Comparison of ENCODE assay signal across 10 mouse cellular contexts in genomic region chr5:111341609-111342008, GRCm38 (mm10). TPM values are rescaled to one million over a fixed set of nuclear protein-coding genes. Genes with fewer than 3 reads are reported as not detected.
A peak's percentile ranks its signal among the peaks of the same experiment; 100 is the strongest.
DNase-seq lines count a peak whose midpoint lies in the region; ATAC-seq and TF ChIP-seq lines count a peak whose summit lies in the region.
"Had no signal": no experiment of that assay in that cellular context is flagged by ENCODE, and none has a peak within 500 bp of the region (broad histone marks: within the 10 kb centered on the region; RNA-seq: fewer than 3 reads in every experiment).

No protein-coding gene starts in this region.

- H3K79me2 ChIP-seq in CH12.LX (replicated peaks; ENCODE audit: control insufficient read depth, extremely low read depth, insufficient read depth, poor library complexity, severe bottlenecking), result peaks cover 41% of the 10 kb centered on the region

- H3K4me2 ChIP-seq in kidney, embryonic 15.5 days, result no peak overlapping the region
- no peak overlapping the region for H3K4me2 ChIP-seq in CH12.LX (ENCODE audit: insufficient read depth, low read depth, poor library complexity, severe bottlenecking)
- H3K4me2 ChIP-seq in limb, embryonic 11.5 days (ENCODE audit: low read depth, severe bottlenecking), result no peak overlapping the region
- H3K4me2 ChIP-seq: embryonic facial prominence, embryonic 12.5 days; limb, embryonic 13.5 days had no signal

- ATAC-seq in kidney, embryonic 15.5 days (replicated peaks; ENCODE audit: low FRiP score), result no peak
- no peak for ATAC-seq in limb, embryonic 11.5 days (ENCODE audit: insufficient number of reproducible peaks, low FRiP score, low TSS enrichment, low read depth)

- WGBS in kidney, embryonic 15.5 days, result 53% methylated on average over 5 of the region's 5 CpGs
- 48% methylated on average over 5 of the region's 5 CpGs for WGBS in limb, embryonic 11.5 days

- no peaks in the 10 kb centered on the region for H3K9me3 ChIP-seq in kidney, embryonic 15.5 days (replicated peaks)
- H3K9me3 ChIP-seq in CH12.LX (replicated peaks; ENCODE audit: low read length), result no peaks in the 10 kb centered on the region
- no peaks in the 10 kb centered on the region for H3K9me3 ChIP-seq in limb, embryonic 11.5 days (ENCODE audit: control insufficient read depth, low read length)
- H3K9me3 ChIP-seq: embryonic facial prominence, embryonic 12.5 days; limb, embryonic 13.5 days had no signal

- no peak for TF ChIP-seq EP300 in CH12.LX (IDR thresholded peaks at IDR 0.05; ENCODE audit: low read length)

- peaks cover 88% of the 10 kb centered on the region for H3K36me3 ChIP-seq in kidney, embryonic 15.5 days
- H3K36me3 ChIP-seq in CH12.LX (replicated peaks in 1 of 2; ENCODE audit: control insufficient read depth in 1 of 2, insufficient read depth in 1 of 2, low read length in 1 of 2), result peaks cover 56 to 97% of the 10 kb centered on the region in 2 experiments
- H3K36me3 ChIP-seq in limb, embryonic 11.5 days (ENCODE audit: control insufficient read depth, insufficient read depth, low read length), result peaks cover 12% of the 10 kb centered on the region; the same call in 1 of the 2 replicates

- in situ Hi-C loops in CH12.LX (cut with MboI; ENCODE audit: low pct_ligation_motif_present, low pct_unique_long_range_greater_than_20kb, low sequenced_read_pairs), result no loop called here

- peak; percentile 57 to 91 for TF ChIP-seq CTCF in CH12.LX (conservative IDR thresholded peaks at IDR 0.05 in 1 of 2, IDR thresholded peaks at IDR 0.05 in 1 of 2; ENCODE audit: low read depth in 2 of 2, low read length in 2 of 2)

- peak; percentile 53 for DNase-seq in kidney, adult 9 months
- peak; percentile 46 for DNase-seq in CH12.LX (ENCODE audit: extremely low read depth)
- peak; percentile 62 for DNase-seq in brain, adult 2 months (ENCODE audit: low read depth, low spot score)
- peak; percentile 42 for DNase-seq in limb, embryonic 11.5 days (ENCODE audit: low spot score)
- no peak for DNase-seq in frontal cortex, postnatal 25 days (ENCODE audit: low spot score in 2 of 2)
- DNase-seq in cerebellum, adult 18-20 months, result no peak
- no peak for DNase-seq in spleen, postnatal 4 days (ENCODE audit: low spot score in 2 of 2)

- H3K4me3 ChIP-seq in kidney, embryonic 15.5 days (replicated peaks), result no peak overlapping the region
- no peak overlapping the region for H3K4me3 ChIP-seq in CH12.LX (replicated peaks in 1 of 3; ENCODE audit: low read depth in 2 of 3, low read length in 2 of 3, poor library complexity in 1 of 3)
- H3K4me3 ChIP-seq in limb, embryonic 11.5 days (ENCODE audit: low read depth, low read length), result no peak overlapping the region
- H3K4me3 ChIP-seq: embryonic facial prominence, embryonic 12.5 days; limb, embryonic 13.5 days had no signal

- dilution Hi-C loops in CH12.LX (cut with MboI; ENCODE audit: extremely low pct_ligation_motif_present, extremely low pct_unique_long_range_greater_than_20kb, low sequenced_read_pairs), result no loop called here

- peak; percentile 67 for TF ChIP-seq RAD21 in CH12.LX (IDR thresholded peaks at IDR 0.05; ENCODE audit: low read depth, low read length)

- H3K27ac ChIP-seq in kidney, embryonic 15.5 days, result no peak overlapping the region
- H3K27ac ChIP-seq in CH12.LX (ENCODE audit: insufficient read depth, low read depth), result no peak overlapping the region
- no peak overlapping the region for H3K27ac ChIP-seq in limb, embryonic 11.5 days (replicated peaks; ENCODE audit: low read depth, low read length)
- H3K27ac ChIP-seq: embryonic facial prominence, embryonic 12.5 days; limb, embryonic 13.5 days had no signal

- no peaks in the 10 kb centered on the region for H3K4me1 ChIP-seq in kidney, embryonic 15.5 days
- 0 out of 4 replicates have a peak, but pooled peaks cover 0 to 3% of the 10 kb centered on the region in 2 experiments for H3K4me1 ChIP-seq in CH12.LX (ENCODE audit: control insufficient read depth in 1 of 2, insufficient read depth in 2 of 2)
- no peaks in the 10 kb centered on the region for H3K4me1 ChIP-seq in limb, embryonic 11.5 days (ENCODE audit: control insufficient read depth, insufficient read depth, low read length)
- H3K4me1 ChIP-seq: embryonic facial prominence, embryonic 12.5 days; limb, embryonic 13.5 days had no signal

- no peaks in the 10 kb centered on the region for H3K27me3 ChIP-seq in kidney, embryonic 15.5 days
- H3K27me3 ChIP-seq in CH12.LX (replicated peaks), result no peaks in the 10 kb centered on the region
- no peaks in the 10 kb centered on the region for H3K27me3 ChIP-seq in limb, embryonic 11.5 days (ENCODE audit: control insufficient read depth, insufficient read depth, low read length)
- H3K27me3 ChIP-seq: embryonic facial prominence, embryonic 12.5 days; limb, embryonic 13.5 days had no signal

- no peak for TF ChIP-seq POLR2A in CH12.LX (IDR thresholded peaks at IDR 0.05; ENCODE audit: low read depth, low read length)

- H3K9ac ChIP-seq in kidney, embryonic 15.5 days, result no peak overlapping the region
- no peak overlapping the region for H3K9ac ChIP-seq in CH12.LX (ENCODE audit: insufficient read depth, low read depth)
- no peak overlapping the region for H3K9ac ChIP-seq in limb, embryonic 11.5 days (ENCODE audit: low read length)
- H3K9ac ChIP-seq: embryonic facial prominence, embryonic 12.5 days; limb, embryonic 13.5 days had no signal

TF ChIP-seq in CH12.LX, 34 proteins besides CTCF, POLR2A, EP300 and RAD21:
- no peak for TF ChIP-seq HCFC1 (IDR thresholded peaks at IDR 0.05; ENCODE audit: low read depth, low read length)
- 0 out of 2 replicates have a peak, but pooled peaks have one; percentile 29 for TF ChIP-seq MAZ (IDR thresholded peaks at IDR 0.05; ENCODE audit: low read depth, low read length)
- TF ChIP-seq SMC3 (IDR thresholded peaks at IDR 0.05; ENCODE audit: low read depth, low read length), result peak; percentile 35
- no peak for TF ChIP-seq CHD2 (IDR thresholded peaks at IDR 0.05; ENCODE audit: low read length)

RNA-seq across cellular contexts. Expression of gene Pitpnb, which starts 11.0 kb away (rescaled TPM):
- 101 and 104 TPM in 2 replicates for polyA plus RNA-seq in kidney, embryonic 15.5 days (2015; fragmentation: Nextera tagmentation; extraction: Ambion mirVana)
- 14.9 and 17.8 TPM in 2 replicates for total RNA-seq in CH12.LX (2012; rRNA removed)
- total RNA-seq in CH12.LX (2014; rRNA removed), result 12.7 and 16.2 TPM in 2 replicates
- polyA plus RNA-seq in CH12.LX (2012; ENCODE audit: insufficient read length, low read depth), result 85.7 and 95.6 TPM in 2 replicates
- 131 and 137 TPM in 2 replicates for polyA plus RNA-seq in limb, embryonic 11.5 days (2014; fragmentation: Nextera tagmentation; extraction: Ambion mirVana)

Comparison
In these comparisons a context has a peak if more than half of its experiments do, and no peak if none do; other contexts are left out.
1. DNase-seq: peak in kidney, adult 9 months (single experiment), CH12.LX (single experiment), brain, adult 2 months (single experiment) and limb, embryonic 11.5 days (single experiment); none in frontal cortex, postnatal 25 days (0 of 2), cerebellum, adult 18-20 months (0 of 2) and spleen, postnatal 4 days (0 of 2).